Mouse (Mus musculus) v-Abl transformed pro-B cells (cell line): Measurements from ENCODE around the gene Gm35549.
"Not testable (repeated sequence)": the region's sequence is repeated elsewhere in the genome, so short reads cannot be mapped to it uniquely, and the experiment has no call there.

Experiments
- in situ Hi-C, 2 experiments: fragments of 400-800 bp; cut with MboI; formaldehyde crosslinking; loops; one replicate each; pipeline ENCODE4 v1.15.1; 2025; ENCODE audit not compliant: unreplicated experiment in 2 of 2

Gm35549 gene

GRCm38 (mm10) chr9:122843760-122844159, at the start of gene Gm35549:
TSS of gene Gm35549 (minus strand) at chr9:122844035.
- in situ Hi-C loops = no loop called here

GRCm38 (mm10) chr9:122886372-122887179, 42.7 kb upstream of the Gm35549 start:
- in situ Hi-C loops = no loop called here

GRCm38 (mm10) chr9:122885385-122885784, 41.5 kb upstream of the Gm35549 start, which contains the start of gene Zkscan7:
TSS of gene Zkscan7 (plus strand) at chr9:122885685.
- in situ Hi-C loops = no loop called here

GRCm38 (mm10) chr9:122875145-122875544, 31.3 kb upstream of the Gm35549 start:
- in situ Hi-C loops = no loop called here

GRCm38 (mm10) chr9:122874653-122875052, 30.8 kb upstream of the Gm35549 start:
- in situ Hi-C loops = loop anchor here in 1 of 2 experiments (5.0 kb wide), 1 partner anchor 73 kb away; no protein-coding TSS in a partner anchor

GRCm38 (mm10) chr9:122872595-122872994, 28.8 kb upstream of the Gm35549 start:
- in situ Hi-C loops = loop anchor here in 1 of 2 experiments (5.0 kb wide), 1 partner anchor 75 kb away; no protein-coding TSS in a partner anchor

- in situ Hi-C loops = loop anchor here in 1 of 2 experiments (10.0 kb wide), 1 partner anchor 249 kb away; the partner anchor contains the start of genes Exosc7 and Zdhhc3
Measured at GRCm38 (mm10) chr9:122866192-122866591, 22.4 kb upstream of the Gm35549 start.

GRCm38 (mm10) chr9:122865697-122866166, 21.9 kb upstream of the Gm35549 start, which contains the start of gene Zfp445:
TSS of gene Zfp445 (minus strand) at chr9:122866006.
- in situ Hi-C loops = loop anchor here in 1 of 2 experiments (10.0 kb wide), 1 partner anchor 249 kb away; the partner anchor contains the start of genes Exosc7 and Zdhhc3

GRCm38 (mm10) chr9:122864848-122865247, 21.0 kb upstream of the Gm35549 start:
- in situ Hi-C loops = loop anchor here in 1 of 2 experiments (10.0 kb wide), 1 partner anchor 250 kb away; the partner anchor contains the start of genes Exosc7 and Zdhhc3

GRCm38 (mm10) chr9:122863731-122864130, 19.9 kb upstream of the Gm35549 start:
- in situ Hi-C loops = loop anchor here in 1 of 2 experiments (10.0 kb wide), 1 partner anchor 251 kb away; the partner anchor contains the start of genes Exosc7 and Zdhhc3

GRCm38 (mm10) chr9:122860752-122861151, 16.9 kb upstream of the Gm35549 start:
- in situ Hi-C loops = loop anchor here in 1 of 2 experiments (10.0 kb wide), 1 partner anchor 254 kb away; the partner anchor contains the start of genes Exosc7 and Zdhhc3

- in situ Hi-C loops = loop anchor here in 1 of 2 experiments (10.0 kb wide), 1 partner anchor 258 kb away; the partner anchor contains the start of genes Exosc7 and Zdhhc3
Measured at GRCm38 (mm10) chr9:122856716-122857115, 12.9 kb upstream of the Gm35549 start.

GRCm38 (mm10) chr9:122855617-122856016, 11.8 kb upstream of the Gm35549 start:
- in situ Hi-C loops = loop anchor here in 1 of 2 experiments (10.0 kb wide), 1 partner anchor 259 kb away; the partner anchor contains the start of genes Exosc7 and Zdhhc3

- in situ Hi-C loops = loop anchor here in 1 of 2 experiments (10.0 kb wide), 1 partner anchor 260 kb away; the partner anchor contains the start of genes Exosc7 and Zdhhc3
Measured at GRCm38 (mm10) chr9:122855141-122855540, 11.3 kb upstream of the Gm35549 start.

- in situ Hi-C loops = loop anchor here in 1 of 2 experiments (10.0 kb wide), 1 partner anchor 260 kb away; the partner anchor contains the start of genes Exosc7 and Zdhhc3
Measured at GRCm38 (mm10) chr9:122854526-122854925, 10.7 kb upstream of the Gm35549 start.

- in situ Hi-C loops = not testable (repeated sequence)
Measured at GRCm38 (mm10) chr9:122847811-122848311, 4.0 kb upstream of the Gm35549 start.

GRCm38 (mm10) chr9:122846156-122846555, 2.3 kb upstream of the Gm35549 start:
- in situ Hi-C loops = no loop called here

GRCm38 (mm10) chr9:122845621-122846020, 1.8 kb upstream of the Gm35549 start:
- in situ Hi-C loops = no loop called here

- in situ Hi-C loops = no loop called here
Measured at GRCm38 (mm10) chr9:122837680-122838079, 6.2 kb downstream of the Gm35549 start.

GRCm38 (mm10) chr9:122837216-122837615, 6.6 kb downstream of the Gm35549 start:
- in situ Hi-C loops = no loop called here
